Mouse (Mus musculus): Measurements from ENCODE around the gene Zmiz1. TPM values are rescaled to one million over a fixed set of nuclear protein-coding genes. Genes with fewer than 3 reads are reported as not detected.

Gene Zmiz1
- polyA plus RNA-seq, 1 experiment from 2014 or later: 37.0 TPM

GRCm38 (mm10) chr14:25577431-25577830, 118.4 kb downstream of the Zmiz1 start:
- Histone ChIP-seq H3K27ac (ENCODE audit: low read depth, low read length) (no peak overlapping the region), H3K4me1 (ENCODE audit: control insufficient read depth, insufficient read depth, low read length) (peaks cover 11% of the 10 kb centered on the region; the same call in 1 of the 2 replicates), H3K36me3 (ENCODE audit: control insufficient read depth, insufficient read depth, low read length) (peaks cover 97% of the 10 kb centered on the region), H3K9ac (ENCODE audit: low read length) (no peak overlapping the region), H3K4me2 (ENCODE audit: low read length) (no peak overlapping the region), H3K9me3 (replicated peaks; ENCODE audit: control insufficient read depth, low read length) (no peaks in the 10 kb centered on the region), H3K27me3 (replicated peaks; ENCODE audit: control insufficient read depth, insufficient read depth, low read length) (no peaks in the 10 kb centered on the region), H3K4me3 (ENCODE audit: low read depth, low read length) (no peak overlapping the region)
- DNase-seq (ENCODE audit: low spot score) (no peak), ATAC-seq (no peak)
- WGBS: 47% methylated on average over 3 of the region's 3 CpGs

GRCm38 (mm10) chr14:25579597-25579996, 120.6 kb downstream of the Zmiz1 start:
- Histone ChIP-seq H3K9me3 (replicated peaks; ENCODE audit: control insufficient read depth, low read length) (no peaks in the 10 kb centered on the region), H3K4me3 (ENCODE audit: low read depth, low read length) (no peak overlapping the region), H3K36me3 (ENCODE audit: control insufficient read depth, insufficient read depth, low read length) (peaks cover 94% of the 10 kb centered on the region)

GRCm38 (mm10) chr14:25580397-25580796, 121.4 kb downstream of the Zmiz1 start:
- Histone ChIP-seq H3K4me1 (ENCODE audit: control insufficient read depth, insufficient read depth, low read length) (peaks cover 25% of the 10 kb centered on the region), H3K27ac (ENCODE audit: low read depth, low read length) (peak overlapping the region; percentile 30; the same call in 1 of the 2 replicates), H3K27me3 (replicated peaks; ENCODE audit: control insufficient read depth, insufficient read depth, low read length) (no peaks in the 10 kb centered on the region), H3K4me2 (ENCODE audit: low read length) (no peak overlapping the region), H3K36me3 (ENCODE audit: control insufficient read depth, insufficient read depth, low read length) (peaks cover 86% of the 10 kb centered on the region), H3K9ac (ENCODE audit: low read length) (no peak overlapping the region; the same call in 1 of the 2 replicates), H3K9me3 (replicated peaks; ENCODE audit: control insufficient read depth, low read length) (no peaks in the 10 kb centered on the region), H3K4me3 (ENCODE audit: low read depth, low read length) (no peak overlapping the region)
- ATAC-seq (no peak), DNase-seq (ENCODE audit: low spot score) (no peak)
- WGBS: 17% methylated on average over 1 of the region's 1 CpGs

More at GRCm38 (mm10) chr14:25579597-25579996, 120.6 kb downstream of the Zmiz1 start:
- no peak overlapping the region for H3K9ac ChIP-seq (ENCODE audit: low read length)
- no peaks in the 10 kb centered on the region for H3K27me3 ChIP-seq (replicated peaks; ENCODE audit: control insufficient read depth, insufficient read depth, low read length)
- H3K4me2 ChIP-seq (ENCODE audit: low read length): no peak overlapping the region
- WGBS: 79% methylated on average over 7 of the region's 7 CpGs
- H3K27ac ChIP-seq (ENCODE audit: low read depth, low read length): peak overlapping the region; percentile 30; the same call in 1 of the 2 replicates
- no peak for DNase-seq (ENCODE audit: low spot score)
- peaks cover 19% of the 10 kb centered on the region for H3K4me1 ChIP-seq (ENCODE audit: control insufficient read depth, insufficient read depth, low read length)
- no peak for ATAC-seq

DNA sequence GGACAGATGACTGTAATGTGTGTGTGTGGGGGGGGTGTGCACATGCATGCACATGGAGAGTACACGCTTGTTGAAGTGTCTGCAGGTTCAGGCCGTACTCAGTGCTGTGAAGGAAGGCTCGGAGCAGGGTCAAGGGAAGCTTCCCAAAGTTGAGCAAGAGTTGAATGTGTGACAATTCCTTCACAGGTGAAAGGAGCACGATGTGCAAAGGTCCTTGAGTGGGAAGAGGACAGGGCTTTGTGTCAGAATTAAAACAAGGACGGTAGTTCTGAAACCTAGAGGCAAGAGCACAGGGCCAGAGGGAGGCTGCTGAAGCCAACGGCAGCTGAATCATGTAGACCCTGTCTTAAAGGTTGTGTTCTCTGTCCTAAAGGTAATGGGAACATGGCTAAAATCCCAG, 123.6 kb downstream of the Zmiz1 start:
- no peak for DNase-seq (ENCODE audit: low spot score)

GRCm38 (mm10) chr14:25583899-25584298, 124.9 kb downstream of the Zmiz1 start:
- no peak for ATAC-seq
- Histone ChIP-seq H3K9me3 (replicated peaks; ENCODE audit: control insufficient read depth, low read length) (no peaks in the 10 kb centered on the region), H3K4me1 (ENCODE audit: control insufficient read depth, insufficient read depth, low read length) (peaks cover 58% of the 10 kb centered on the region), H3K9ac (ENCODE audit: low read length) (0 out of 2 replicates have a peak overlapping the region, but pooled peaks have one; percentile 1), H3K27ac (ENCODE audit: low read depth, low read length) (peak overlapping the region; percentile 99), H3K27me3 (replicated peaks; ENCODE audit: control insufficient read depth, insufficient read depth, low read length) (no peaks in the 10 kb centered on the region), H3K36me3 (ENCODE audit: control insufficient read depth, insufficient read depth, low read length) (peaks cover 52% of the 10 kb centered on the region), H3K4me2 (ENCODE audit: low read length) (no peak overlapping the region), H3K4me3 (ENCODE audit: low read depth, low read length) (no peak overlapping the region)
- no peak for DNase-seq (ENCODE audit: low spot score)
- 63% methylated on average over 10 of the region's 10 CpGs for WGBS

More for the DNA sequence above, 123.6 kb downstream of the Zmiz1 start:
- peaks cover 47% of the 10 kb centered on the region for H3K4me1 ChIP-seq (ENCODE audit: control insufficient read depth, insufficient read depth, low read length)
- no peaks in the 10 kb centered on the region for H3K27me3 ChIP-seq (replicated peaks; ENCODE audit: control insufficient read depth, insufficient read depth, low read length)
- 91% methylated on average over 6 of the region's 6 CpGs for WGBS
- peaks cover 64% of the 10 kb centered on the region for H3K36me3 ChIP-seq (ENCODE audit: control insufficient read depth, insufficient read depth, low read length)
- H3K9ac ChIP-seq (ENCODE audit: low read length): no peak overlapping the region
- H3K9me3 ChIP-seq (replicated peaks; ENCODE audit: control insufficient read depth, low read length): no peaks in the 10 kb centered on the region
- no peak for ATAC-seq
- no peak overlapping the region for H3K27ac ChIP-seq (ENCODE audit: low read depth, low read length)
- no peak overlapping the region for H3K4me2 ChIP-seq (ENCODE audit: low read length)
- no peak overlapping the region for H3K4me3 ChIP-seq (ENCODE audit: low read depth, low read length)

GRCm38 (mm10) chr14:25585545-25586301, 126.7 kb downstream of the Zmiz1 start:
- WGBS: 3% methylated on average over 21 of the region's 21 CpGs
- Histone ChIP-seq H3K9me3 (replicated peaks; ENCODE audit: control insufficient read depth, low read length) (no peaks in the 10 kb centered on the region), H3K36me3 (ENCODE audit: control insufficient read depth, insufficient read depth, low read length) (peaks cover 42% of the 10 kb centered on the region), H3K4me3 (ENCODE audit: low read depth, low read length) (no peak overlapping the region), H3K27me3 (replicated peaks; ENCODE audit: control insufficient read depth, insufficient read depth, low read length) (no peaks in the 10 kb centered on the region), H3K9ac (ENCODE audit: low read length) (peak overlapping the region; percentile 66), H3K4me2 (ENCODE audit: low read length) (peak overlapping the region; percentile 29), H3K4me1 (ENCODE audit: control insufficient read depth, insufficient read depth, low read length) (peaks cover 67% of the 10 kb centered on the region), H3K27ac (ENCODE audit: low read depth, low read length) (peak overlapping the region; percentile 99)
- peak; percentile 96 for DNase-seq (ENCODE audit: low spot score)
- peak; percentile 87 for ATAC-seq

GRCm38 (mm10) chr14:25586846-25587486, 128.0 kb downstream of the Zmiz1 start:
- WGBS: 12% methylated on average over 10 of the region's 10 CpGs
- no peaks in the 10 kb centered on the region for H3K27me3 ChIP-seq (replicated peaks; ENCODE audit: control insufficient read depth, insufficient read depth, low read length)
- H3K9ac ChIP-seq (ENCODE audit: low read length): peak overlapping the region; percentile 66
- H3K4me2 ChIP-seq (ENCODE audit: low read length): peak overlapping the region; percentile 29
- H3K36me3 ChIP-seq (ENCODE audit: control insufficient read depth, insufficient read depth, low read length): peaks cover 32% of the 10 kb centered on the region
- no peaks in the 10 kb centered on the region for H3K9me3 ChIP-seq (replicated peaks; ENCODE audit: control insufficient read depth, low read length)
- H3K27ac ChIP-seq (ENCODE audit: low read depth, low read length): peak overlapping the region; percentile 99
- ATAC-seq (peak; percentile 11; the same call in 1 of the 2 replicates), DNase-seq (ENCODE audit: low spot score) (peak; percentile 61)
- H3K4me3 ChIP-seq (ENCODE audit: low read depth, low read length): no peak overlapping the region
- peaks cover 67% of the 10 kb centered on the region for H3K4me1 ChIP-seq (ENCODE audit: control insufficient read depth, insufficient read depth, low read length)

DNA sequence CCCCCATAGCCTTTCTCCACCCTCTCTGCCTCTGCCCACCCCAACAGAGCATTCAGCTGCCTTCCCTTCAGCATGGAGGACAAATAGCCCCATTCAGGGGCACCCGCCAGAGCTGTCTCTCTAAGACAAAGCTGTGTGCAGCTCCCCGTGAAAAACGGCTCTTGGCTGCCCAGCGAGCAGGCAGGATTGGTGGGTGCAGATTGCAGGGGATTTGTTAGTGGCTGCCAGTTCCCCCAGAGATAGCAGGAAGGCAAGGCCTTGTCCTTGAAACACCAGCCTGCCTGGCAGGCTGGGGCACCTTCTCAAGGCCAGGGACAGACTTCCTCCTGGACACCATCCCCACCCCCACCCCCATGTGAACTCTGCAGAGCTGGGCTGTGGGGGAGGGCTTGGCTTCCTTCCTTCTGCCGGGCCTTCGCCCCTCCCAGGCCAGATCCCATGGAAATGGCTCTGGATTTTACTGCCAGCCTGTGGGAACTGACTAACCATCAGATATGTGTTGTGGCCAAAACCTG, 128.6 kb downstream of the Zmiz1 start:
- peak; percentile 89 for DNase-seq (ENCODE audit: low spot score)
- Histone ChIP-seq H3K4me3 (ENCODE audit: low read depth, low read length) (no peak overlapping the region), H3K9me3 (replicated peaks; ENCODE audit: control insufficient read depth, low read length) (no peaks in the 10 kb centered on the region), H3K36me3 (ENCODE audit: control insufficient read depth, insufficient read depth, low read length) (peaks cover 31% of the 10 kb centered on the region), H3K27ac (ENCODE audit: low read depth, low read length) (peak overlapping the region; percentile 99), H3K9ac (ENCODE audit: low read length) (peak overlapping the region; percentile 66), H3K27me3 (replicated peaks; ENCODE audit: control insufficient read depth, insufficient read depth, low read length) (no peaks in the 10 kb centered on the region), H3K4me2 (ENCODE audit: low read length) (peak overlapping the region; percentile 29), H3K4me1 (ENCODE audit: control insufficient read depth, insufficient read depth, low read length) (peaks cover 67% of the 10 kb centered on the region)
- ATAC-seq: peak; percentile 53
- WGBS: 0% methylated on average over 6 of the region's 6 CpGs

Measured in forebrain, embryonic 14.5 days (tissue).